Mouse (Mus musculus): ENCODE measurements around the gene Slc44a5. TPM values are rescaled to one million over a fixed set of nuclear protein-coding genes. Genes with fewer than 3 reads are reported as not detected.

Gene Slc44a5
- polyA plus RNA-seq, 1 experiment from 2014 or later, result 2.2 TPM

DNA sequence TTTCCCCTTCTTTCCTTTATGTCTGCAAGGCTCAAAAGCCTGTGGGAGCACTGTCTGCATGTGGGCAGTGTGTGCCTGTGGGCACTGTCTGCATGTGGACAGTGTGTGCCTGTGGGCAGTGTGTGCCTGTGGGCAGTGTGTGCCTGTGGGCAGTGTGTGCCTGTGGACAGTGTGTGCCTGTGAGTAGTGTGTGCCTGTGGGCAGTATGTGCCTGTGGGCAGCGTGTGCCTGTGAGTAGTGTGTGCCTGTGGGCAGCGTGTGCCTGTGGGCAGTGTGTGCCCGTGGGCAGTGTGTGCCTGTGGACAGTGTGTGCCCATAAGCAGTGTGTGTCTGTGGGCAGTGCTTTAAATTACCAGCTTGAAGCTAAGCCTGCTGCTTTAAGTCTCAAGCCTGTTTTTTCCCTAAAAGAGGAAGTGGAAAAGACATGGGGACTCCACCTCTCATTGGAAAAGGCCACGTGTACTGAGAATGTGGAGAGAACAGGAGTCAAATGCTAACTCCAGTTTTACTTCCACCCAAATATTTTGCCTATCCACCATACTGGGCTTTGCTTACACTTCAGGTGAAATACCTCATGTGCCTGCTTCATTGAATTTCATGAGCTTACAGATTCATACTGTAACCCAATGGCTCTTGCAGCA, 315.3 kb downstream of the Slc44a5 start:
- DNase-seq (ENCODE audit: low spot score), result no peak
- WGBS, result 84% methylated on average over 4 of the region's 4 CpGs
- no peaks in the 10 kb centered on the region for H3K36me3 ChIP-seq (ENCODE audit: control insufficient read depth, insufficient read depth, low read length)
- no peak overlapping the region for H3K4me2 ChIP-seq (ENCODE audit: low read depth, low read length, severe bottlenecking)
- no peaks in the 10 kb centered on the region for H3K9me3 ChIP-seq (ENCODE audit: control insufficient read depth, low read length)
- no peak for ATAC-seq (replicated peaks; ENCODE audit: low FRiP score)
- H3K4me1 ChIP-seq (replicated peaks; ENCODE audit: control insufficient read depth, insufficient read depth, low read length), result no peaks in the 10 kb centered on the region
- no peaks in the 10 kb centered on the region for H3K27me3 ChIP-seq (ENCODE audit: control insufficient read depth, insufficient read depth, low read length)
- H3K9ac ChIP-seq (ENCODE audit: low read length), result no peak overlapping the region
- H3K27ac ChIP-seq (ENCODE audit: low read depth, low read length), result no peak overlapping the region
- H3K4me3 ChIP-seq (ENCODE audit: low read depth, low read length), result no peak overlapping the region

DNA sequence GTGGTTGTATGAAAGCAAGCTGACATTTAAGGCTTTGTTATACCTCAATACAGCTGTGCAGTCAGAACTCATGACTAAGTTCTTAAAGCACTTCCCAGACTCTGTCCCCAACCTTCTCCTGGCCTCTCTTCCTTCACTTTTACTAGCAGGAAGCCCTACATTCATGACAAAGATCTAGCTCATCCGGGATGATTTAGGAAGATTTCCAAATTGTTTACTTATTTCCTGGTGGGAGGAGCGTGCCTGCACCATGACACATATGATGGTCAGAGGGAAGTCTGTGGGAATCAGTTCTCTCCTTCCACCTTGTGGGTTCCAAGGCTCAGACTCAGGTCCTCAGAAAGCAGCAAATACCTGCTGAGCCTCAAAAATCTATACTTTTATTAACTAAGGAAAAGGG, 317.1 kb downstream of the Slc44a5 start:
- Histone ChIP-seq H3K9ac (ENCODE audit: low read length) (no peak overlapping the region), H3K4me3 (ENCODE audit: low read depth, low read length) (no peak overlapping the region), H3K27ac (ENCODE audit: low read depth, low read length) (no peak overlapping the region), H3K36me3 (ENCODE audit: control insufficient read depth, insufficient read depth, low read length) (no peaks in the 10 kb centered on the region), H3K4me2 (ENCODE audit: low read depth, low read length, severe bottlenecking) (no peak overlapping the region), H3K9me3 (ENCODE audit: control insufficient read depth, low read length) (no peaks in the 10 kb centered on the region), H3K4me1 (replicated peaks; ENCODE audit: control insufficient read depth, insufficient read depth, low read length) (no peaks in the 10 kb centered on the region), H3K27me3 (ENCODE audit: control insufficient read depth, insufficient read depth, low read length) (no peaks in the 10 kb centered on the region)
- DNase-seq (ENCODE audit: low spot score) (no peak), ATAC-seq (replicated peaks; ENCODE audit: low FRiP score) (no peak)
- WGBS, result 83% methylated on average over 2 of the region's 2 CpGs

GRCm38 (mm10) chr3:154292126-154292525, 318.9 kb downstream of the Slc44a5 start:
- H3K9me3 ChIP-seq (ENCODE audit: control insufficient read depth, low read length), result no peaks in the 10 kb centered on the region
- H3K27me3 ChIP-seq (ENCODE audit: control insufficient read depth, insufficient read depth, low read length), result no peaks in the 10 kb centered on the region
- no peak overlapping the region for H3K9ac ChIP-seq (ENCODE audit: low read length)
- H3K4me2 ChIP-seq (ENCODE audit: low read depth, low read length, severe bottlenecking), result no peak overlapping the region
- WGBS, result 75% methylated on average over 5 of the region's 5 CpGs
- DNase-seq (ENCODE audit: low spot score) (no peak), ATAC-seq (replicated peaks; ENCODE audit: low FRiP score) (no peak)
- no peak overlapping the region for H3K27ac ChIP-seq (ENCODE audit: low read depth, low read length)
- no peaks in the 10 kb centered on the region for H3K36me3 ChIP-seq (ENCODE audit: control insufficient read depth, insufficient read depth, low read length)
- no peaks in the 10 kb centered on the region for H3K4me1 ChIP-seq (replicated peaks; ENCODE audit: control insufficient read depth, insufficient read depth, low read length)
- H3K4me3 ChIP-seq (ENCODE audit: low read depth, low read length), result no peak overlapping the region

- Histone ChIP-seq H3K9me3 (ENCODE audit: control insufficient read depth, low read length) (no peaks in the 10 kb centered on the region), H3K4me2 (ENCODE audit: low read depth, low read length, severe bottlenecking) (no peak overlapping the region), H3K9ac (ENCODE audit: low read length) (no peak overlapping the region), H3K4me3 (ENCODE audit: low read depth, low read length) (no peak overlapping the region), H3K27me3 (ENCODE audit: control insufficient read depth, insufficient read depth, low read length) (no peaks in the 10 kb centered on the region), H3K4me1 (replicated peaks; ENCODE audit: control insufficient read depth, insufficient read depth, low read length) (no peaks in the 10 kb centered on the region), H3K36me3 (ENCODE audit: control insufficient read depth, insufficient read depth, low read length) (no peaks in the 10 kb centered on the region), H3K27ac (ENCODE audit: low read depth, low read length) (no peak overlapping the region)
- 84% methylated on average over 9 of the region's 9 CpGs for WGBS
- ATAC-seq (replicated peaks; ENCODE audit: low FRiP score), result no peak
- DNase-seq (ENCODE audit: low spot score), result no peak
Observed at GRCm38 (mm10) chr3:154293839-154294490, 320.7 kb downstream of the Slc44a5 start.

DNA sequence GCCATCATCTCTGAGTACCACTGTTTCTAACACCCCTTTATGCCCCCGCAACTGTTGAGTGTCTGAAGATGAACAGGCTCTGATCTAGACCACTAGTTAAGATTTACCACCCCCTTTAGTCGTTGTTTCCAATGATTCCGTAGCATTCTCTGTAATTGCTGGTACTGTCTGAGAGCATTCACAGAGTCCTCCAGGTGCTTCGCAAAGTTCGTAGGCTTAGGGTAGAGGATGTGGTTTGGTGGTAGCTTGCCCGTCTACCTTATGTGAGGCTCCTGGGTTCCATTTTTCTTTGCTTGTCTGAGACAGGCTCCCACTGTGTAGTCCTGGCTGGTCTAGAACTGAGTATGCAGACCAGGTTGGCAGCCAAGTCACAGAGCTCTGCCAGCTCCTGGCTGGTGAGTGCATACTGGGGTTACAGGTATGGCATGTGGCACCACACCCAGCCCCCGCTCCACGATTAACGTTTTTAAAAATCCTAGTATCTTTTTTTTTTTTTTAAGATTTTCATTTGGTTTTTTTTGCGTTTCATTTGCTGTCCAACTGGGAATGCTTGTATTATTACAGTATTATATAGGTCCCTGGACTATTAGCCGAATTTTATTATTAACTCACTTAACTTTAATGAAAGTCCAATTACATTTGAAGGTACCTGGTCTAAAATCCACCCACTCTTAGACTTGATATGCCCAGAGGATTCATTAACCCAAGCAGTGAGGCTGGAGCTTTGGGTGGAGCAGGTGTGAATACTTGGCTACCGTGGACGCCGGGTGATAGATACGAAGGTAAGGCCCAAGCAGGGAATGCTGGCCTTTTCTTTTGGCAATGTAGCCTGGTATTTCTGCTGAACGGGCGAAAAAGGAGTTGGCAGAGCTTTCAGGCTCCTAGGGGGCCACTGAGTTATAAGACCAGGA, 321.9 kb downstream of the Slc44a5 start:
- ATAC-seq (replicated peaks; ENCODE audit: low FRiP score), result no peak
- no peak overlapping the region for H3K27ac ChIP-seq (ENCODE audit: low read depth, low read length)
- H3K4me2 ChIP-seq (ENCODE audit: low read depth, low read length, severe bottlenecking), result no peak overlapping the region
- WGBS, result 91% methylated on average over 17 of the region's 17 CpGs
- H3K4me3 ChIP-seq (ENCODE audit: low read depth, low read length), result no peak overlapping the region
- no peaks in the 10 kb centered on the region for H3K36me3 ChIP-seq (ENCODE audit: control insufficient read depth, insufficient read depth, low read length)
- H3K9me3 ChIP-seq (ENCODE audit: control insufficient read depth, low read length), result no peaks in the 10 kb centered on the region
- H3K4me1 ChIP-seq (replicated peaks; ENCODE audit: control insufficient read depth, insufficient read depth, low read length), result no peaks in the 10 kb centered on the region
- no peak overlapping the region for H3K9ac ChIP-seq (ENCODE audit: low read length)
- DNase-seq (ENCODE audit: low spot score), result no peak
- no peaks in the 10 kb centered on the region for H3K27me3 ChIP-seq (ENCODE audit: control insufficient read depth, insufficient read depth, low read length)

- WGBS, result 74% methylated on average over 6 of the region's 6 CpGs
- no peak overlapping the region for H3K4me2 ChIP-seq (ENCODE audit: low read depth, low read length, severe bottlenecking)
Observed at GRCm38 (mm10) chr3:154297499-154297898, 324.3 kb downstream of the Slc44a5 start.

DNA sequence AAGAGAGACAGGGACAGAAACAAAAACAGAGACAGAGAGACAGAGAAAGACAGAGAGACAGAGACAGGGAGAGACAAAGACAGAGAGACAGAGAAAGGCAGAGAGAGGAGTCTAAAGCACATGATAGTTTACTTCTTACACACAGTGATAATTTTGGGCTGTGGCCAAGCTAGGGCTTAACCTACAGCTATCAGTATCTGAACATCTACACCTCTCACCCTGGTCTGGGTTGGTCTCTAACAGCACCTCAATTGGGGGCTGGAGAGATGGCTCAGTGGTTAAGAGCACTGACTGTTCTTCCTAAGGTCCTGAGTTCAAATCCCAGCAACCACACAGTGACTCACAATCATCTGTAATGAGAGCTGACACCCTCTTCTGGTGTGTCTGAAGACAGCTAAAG, 325.3 kb downstream of the Slc44a5 start:
- Histone ChIP-seq H3K4me1 (replicated peaks; ENCODE audit: control insufficient read depth, insufficient read depth, low read length) (no peaks in the 10 kb centered on the region), H3K9me3 (ENCODE audit: control insufficient read depth, low read length) (no peaks in the 10 kb centered on the region), H3K27me3 (ENCODE audit: control insufficient read depth, insufficient read depth, low read length) (no peaks in the 10 kb centered on the region), H3K4me3 (ENCODE audit: low read depth, low read length) (no peak overlapping the region), H3K4me2 (ENCODE audit: low read depth, low read length, severe bottlenecking) (no peak overlapping the region), H3K27ac (ENCODE audit: low read depth, low read length) (no peak overlapping the region), H3K9ac (ENCODE audit: low read length) (no peak overlapping the region), H3K36me3 (ENCODE audit: control insufficient read depth, insufficient read depth, low read length) (no peaks in the 10 kb centered on the region)
- no peak for DNase-seq (ENCODE audit: low spot score)
- ATAC-seq (replicated peaks; ENCODE audit: low FRiP score), result no peak

More at GRCm38 (mm10) chr3:154297499-154297898, 324.3 kb downstream of the Slc44a5 start:
- ATAC-seq (replicated peaks; ENCODE audit: low FRiP score), result no peak
- no peaks in the 10 kb centered on the region for H3K36me3 ChIP-seq (ENCODE audit: control insufficient read depth, insufficient read depth, low read length)
- no peak overlapping the region for H3K4me3 ChIP-seq (ENCODE audit: low read depth, low read length)
- no peak overlapping the region for H3K27ac ChIP-seq (ENCODE audit: low read depth, low read length)
- no peaks in the 10 kb centered on the region for H3K27me3 ChIP-seq (ENCODE audit: control insufficient read depth, insufficient read depth, low read length)
- H3K9me3 ChIP-seq (ENCODE audit: control insufficient read depth, low read length), result no peaks in the 10 kb centered on the region
- no peak for DNase-seq (ENCODE audit: low spot score)
- H3K4me1 ChIP-seq (replicated peaks; ENCODE audit: control insufficient read depth, insufficient read depth, low read length), result no peaks in the 10 kb centered on the region
- no peak overlapping the region for H3K9ac ChIP-seq (ENCODE audit: low read length)

DNA sequence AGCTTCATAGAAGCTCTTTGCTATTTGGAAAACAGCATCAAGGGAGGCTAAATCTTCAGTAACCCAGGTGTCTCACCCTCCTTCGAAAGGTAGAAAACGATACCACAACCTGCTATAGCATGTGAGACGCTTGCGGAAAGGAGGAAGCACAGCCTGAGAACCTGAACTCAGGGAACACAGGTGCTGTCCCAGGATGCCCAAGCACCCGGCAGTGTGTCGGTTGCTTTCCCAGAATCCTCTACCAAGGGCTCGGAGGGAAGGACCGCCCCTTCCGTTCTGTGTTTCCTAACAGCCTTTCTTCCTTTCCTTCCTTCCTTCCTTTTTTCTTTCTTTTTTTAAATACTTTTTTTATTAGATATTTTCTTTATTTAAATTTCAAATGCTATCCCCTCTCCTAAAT, 326.8 kb downstream of the Slc44a5 start:
- Histone ChIP-seq H3K4me3 (ENCODE audit: low read depth, low read length) (no peak overlapping the region), H3K4me2 (ENCODE audit: low read depth, low read length, severe bottlenecking) (no peak overlapping the region), H3K9me3 (ENCODE audit: control insufficient read depth, low read length) (no peaks in the 10 kb centered on the region), H3K27me3 (ENCODE audit: control insufficient read depth, insufficient read depth, low read length) (no peaks in the 10 kb centered on the region), H3K9ac (ENCODE audit: low read length) (no peak overlapping the region), H3K36me3 (ENCODE audit: control insufficient read depth, insufficient read depth, low read length) (no peaks in the 10 kb centered on the region), H3K27ac (ENCODE audit: low read depth, low read length) (no peak overlapping the region), H3K4me1 (replicated peaks; ENCODE audit: control insufficient read depth, insufficient read depth, low read length) (no peaks in the 10 kb centered on the region)
- 89% methylated on average over 9 of the region's 9 CpGs for WGBS
- ATAC-seq (replicated peaks; ENCODE audit: low FRiP score) (no peak), DNase-seq (ENCODE audit: low spot score) (no peak)

Data from forebrain, embryonic 11.5 days (tissue).